Mouse (Mus musculus): ENCODE data around the gene Hist1h2be.
"Not testable (repeated sequence)": the region's sequence is repeated elsewhere in the genome, so short reads cannot be mapped to it uniquely, and the experiment has no call there.

The Hist1h2be gene

DNA sequence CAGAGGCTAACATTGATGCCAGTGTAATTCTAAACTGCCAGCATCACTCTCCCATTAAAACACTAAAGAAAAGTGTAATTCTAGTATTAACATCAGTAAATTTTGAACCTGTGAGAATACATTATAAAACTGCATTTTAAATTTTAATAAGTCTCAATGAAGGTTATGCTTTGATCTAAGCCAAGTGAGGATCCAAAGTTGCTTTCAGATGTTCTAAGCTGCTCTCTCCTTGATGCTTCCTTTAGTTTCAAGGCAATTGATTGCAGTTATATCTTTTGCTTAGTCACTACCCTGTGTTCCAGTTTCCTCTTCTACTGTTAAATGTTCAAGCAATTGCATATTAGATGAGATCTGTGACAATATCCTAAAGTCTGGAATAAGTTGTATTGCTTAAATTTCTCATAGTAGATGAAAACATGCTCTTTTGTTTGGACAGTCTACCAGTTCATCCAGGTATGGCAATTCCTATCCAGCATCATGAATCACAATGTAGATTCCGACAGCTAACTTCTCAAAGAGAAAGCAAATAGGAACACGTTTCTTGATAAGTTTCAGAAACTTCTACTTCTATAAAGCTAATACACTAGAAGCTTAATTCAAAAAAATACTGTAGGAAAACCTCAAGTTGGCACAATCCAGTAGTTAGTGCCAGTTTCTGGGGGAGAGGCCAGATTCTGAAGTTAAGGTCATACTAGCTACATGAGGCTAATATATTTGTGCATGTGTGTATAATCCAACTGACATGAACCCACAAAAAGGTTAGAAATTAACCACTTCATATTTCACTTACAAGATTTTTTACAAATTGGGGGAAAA is 48.5 kb downstream of the Hist1h2be start:
- no peak for DNase-seq

- not testable (repeated sequence) for DNase-seq
Observed at GRCm38 (mm10) chr13:23571504-23572217, 49.3 kb downstream of the Hist1h2be start.

- peak; percentile 51 for DNase-seq
Observed at GRCm38 (mm10) chr13:23571022-23571503, 49.9 kb downstream of the Hist1h2be start, which contains the start of the genes Hist1h2ae and Hist1h2bg. Gene Hist1h2ae (minus strand): TSS chr13:23571220. Gene Hist1h2bg (plus strand): TSS chr13:23571396.

DNA sequence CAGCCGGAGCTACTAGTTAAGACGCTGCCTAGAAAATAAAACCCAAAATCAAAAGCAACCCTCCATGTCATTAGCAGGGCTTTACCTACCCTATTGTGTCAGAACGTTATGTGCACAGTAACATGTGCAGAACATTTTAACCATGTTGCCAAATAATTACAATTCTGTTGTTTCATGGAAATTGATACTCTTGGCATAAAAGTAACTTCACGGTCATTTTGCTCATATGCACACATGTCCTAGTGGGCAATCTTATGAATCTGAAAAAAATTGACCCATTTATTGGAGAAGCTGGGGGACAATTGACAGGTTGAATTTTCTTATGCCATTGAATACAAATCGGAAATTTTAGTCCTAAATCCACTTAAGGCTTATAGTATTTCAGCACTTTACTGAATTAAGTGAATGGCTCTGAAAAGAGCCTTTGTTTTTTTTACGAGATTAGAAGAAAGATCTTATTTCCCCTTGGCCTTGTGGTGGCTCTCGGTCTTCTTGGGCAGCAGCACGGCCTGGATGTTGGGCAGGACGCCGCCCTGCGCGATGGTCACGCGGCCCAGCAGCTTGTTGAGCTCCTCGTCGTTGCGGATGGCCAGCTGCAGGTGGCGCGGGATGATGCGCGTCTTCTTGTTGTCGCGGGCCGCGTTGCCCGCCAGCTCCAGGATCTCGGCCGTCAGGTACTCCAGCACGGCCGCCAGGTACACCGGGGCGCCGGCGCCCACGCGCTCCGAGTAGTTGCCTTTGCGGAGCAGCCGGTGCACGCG is 50.5 kb downstream of the Hist1h2be start:
- DNase-seq: not testable (repeated sequence)

- DNase-seq: no peak
Observed at GRCm38 (mm10) chr13:23564482-23564881, 56.4 kb downstream of the Hist1h2be start.

GRCm38 (mm10) chr13:23562699-23563462 is 58.0 kb downstream of the Hist1h2be start:
- no peak for DNase-seq

DNA sequence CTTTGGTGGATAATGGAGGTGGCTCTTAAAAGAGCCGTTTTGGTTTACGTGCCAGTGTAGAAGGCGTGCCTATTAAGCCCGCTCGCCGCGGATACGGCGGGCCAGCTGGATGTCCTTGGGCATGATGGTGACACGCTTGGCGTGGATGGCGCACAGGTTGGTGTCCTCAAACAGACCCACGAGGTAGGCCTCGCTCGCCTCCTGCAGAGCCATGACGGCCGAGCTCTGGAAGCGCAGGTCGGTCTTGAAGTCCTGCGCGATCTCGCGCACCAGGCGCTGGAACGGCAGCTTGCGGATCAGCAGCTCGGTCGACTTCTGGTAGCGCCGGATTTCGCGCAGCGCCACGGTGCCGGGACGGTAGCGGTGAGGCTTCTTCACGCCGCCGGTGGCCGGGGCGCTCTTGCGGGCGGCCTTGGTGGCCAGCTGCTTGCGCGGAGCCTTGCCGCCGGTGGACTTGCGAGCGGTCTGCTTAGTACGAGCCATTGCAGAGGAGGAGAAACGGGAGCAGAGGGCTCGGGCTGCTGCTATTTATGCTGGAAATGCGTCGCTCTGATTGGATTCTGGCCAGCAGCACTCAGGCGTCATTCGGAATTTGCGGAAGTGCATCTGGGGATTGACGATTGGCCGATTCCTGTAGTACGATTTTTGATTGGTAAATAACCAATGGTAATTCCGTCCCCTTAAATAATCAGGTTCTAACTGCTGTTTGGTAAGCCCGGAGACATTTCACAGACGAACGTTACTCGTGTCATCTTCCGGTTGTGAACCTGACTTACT is 58.9 kb downstream of the Hist1h2be start, which contains the start of gene Hist1h3e:
Hist1h3e (minus strand) TSS at position 487 of the 777 bp plus-strand sequence.
- peak; percentile 90 for DNase-seq

DNA sequence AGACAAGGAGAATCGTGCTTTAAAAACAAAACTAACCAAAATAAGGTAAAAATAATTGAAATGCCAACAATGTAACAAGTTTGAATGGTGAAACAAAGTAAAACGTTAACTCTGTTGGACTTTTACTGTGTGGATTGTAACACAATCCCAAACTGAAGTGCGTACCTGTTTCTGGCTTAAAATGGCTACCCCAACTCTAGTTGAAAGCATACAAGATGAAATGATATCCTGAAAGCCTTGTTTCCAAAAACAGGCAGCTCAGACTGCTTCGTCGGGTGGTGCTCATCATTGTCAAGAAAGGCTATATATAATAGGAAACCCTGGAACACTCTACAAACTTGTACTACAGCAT is 59.4 kb downstream of the Hist1h2be start:
- DNase-seq: not testable (repeated sequence)

DNA sequence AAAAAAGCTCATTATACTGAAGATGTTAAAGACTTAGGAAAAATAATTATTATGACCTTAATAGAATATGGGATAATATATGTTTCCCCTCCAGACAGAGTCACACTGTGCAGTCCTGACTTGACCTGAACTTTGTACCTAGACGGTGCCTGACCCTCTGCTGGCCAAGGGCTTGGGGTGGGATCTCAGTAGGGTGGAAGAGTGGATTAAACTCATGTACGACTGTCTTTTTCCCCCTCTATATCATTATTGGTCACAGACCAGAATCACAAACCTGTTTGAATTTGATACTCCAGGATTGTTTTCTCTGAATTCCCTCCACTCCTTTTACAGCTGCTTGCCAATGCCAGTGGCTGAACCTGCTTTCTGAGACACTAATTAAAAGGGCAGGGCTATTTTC is 60.2 kb downstream of the Hist1h2be start:
- DNase-seq: not testable (repeated sequence)

GRCm38 (mm10) chr13:23556906-23557305 is 64.0 kb downstream of the Hist1h2be start:
- no peak for DNase-seq

DNA sequence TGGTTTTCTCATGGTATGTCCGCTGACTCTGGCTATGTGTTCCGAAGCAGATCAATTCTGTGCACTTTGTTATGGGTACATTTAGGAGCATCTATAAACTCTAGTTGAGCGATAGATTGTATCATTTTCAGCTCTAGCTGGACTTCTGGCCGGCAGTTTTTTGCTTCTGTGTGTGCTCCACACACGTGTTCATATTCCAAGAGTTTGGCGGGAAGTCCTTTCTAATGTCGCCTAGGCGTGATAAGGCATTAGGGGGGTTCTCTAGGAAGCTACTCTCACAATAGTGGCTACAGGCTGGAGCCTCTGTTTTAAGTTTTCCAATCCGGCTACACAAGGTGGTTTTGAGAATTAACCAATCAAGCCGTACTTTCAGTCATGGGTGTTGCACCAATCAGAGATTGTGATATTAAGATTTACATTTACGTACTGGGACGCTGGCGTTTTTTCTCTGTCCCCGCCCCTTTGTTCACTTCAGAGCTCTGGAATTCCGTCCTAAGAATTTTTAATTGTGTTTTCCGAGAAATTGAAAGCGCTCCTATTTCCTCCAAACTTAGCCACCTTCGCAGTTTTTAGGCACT is 65.0 kb downstream of the Hist1h2be start:
- peak; percentile 57 for DNase-seq

DNA sequence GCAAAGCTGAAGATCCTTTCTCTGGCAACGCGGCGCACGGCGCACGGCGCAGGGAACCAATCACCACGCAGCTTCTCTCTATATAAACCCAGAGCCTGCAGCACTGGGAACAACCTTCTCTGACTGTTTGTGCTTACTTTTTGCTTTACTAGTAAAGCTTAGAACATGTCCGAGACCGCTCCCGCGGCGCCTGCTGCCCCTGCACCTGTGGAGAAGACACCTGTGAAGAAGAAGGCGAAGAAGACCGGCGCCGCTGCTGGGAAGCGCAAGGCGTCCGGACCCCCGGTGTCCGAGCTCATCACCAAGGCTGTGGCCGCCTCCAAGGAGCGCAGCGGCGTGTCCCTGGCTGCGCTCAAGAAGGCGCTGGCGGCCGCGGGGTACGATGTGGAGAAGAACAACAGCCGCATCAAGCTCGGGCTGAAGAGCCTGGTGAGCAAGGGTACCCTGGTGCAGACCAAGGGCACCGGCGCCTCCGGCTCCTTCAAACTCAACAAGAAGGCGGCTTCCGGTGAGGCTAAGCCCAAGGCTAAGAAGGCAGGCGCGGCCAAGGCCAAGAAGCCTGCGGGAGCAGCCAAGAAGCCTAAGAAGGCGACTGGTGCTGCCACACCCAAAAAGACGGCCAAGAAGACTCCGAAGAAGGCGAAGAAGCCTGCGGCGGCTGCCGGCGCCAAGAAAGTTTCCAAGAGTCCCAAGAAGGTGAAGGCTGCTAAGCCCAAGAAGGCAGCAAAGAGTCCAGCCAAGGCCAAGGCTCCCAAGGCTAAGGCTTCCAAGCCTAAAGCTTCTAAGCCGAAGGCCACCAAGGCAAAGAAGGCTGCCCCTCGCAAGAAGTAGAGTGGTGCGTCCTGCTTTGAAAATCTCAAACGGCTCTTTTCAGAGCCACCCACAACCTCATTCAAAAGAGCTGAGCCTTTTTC is 65.7 kb downstream of the Hist1h2be start:
- DNase-seq: peak; percentile 60

- DNase-seq: no peak
Observed at GRCm38 (mm10) chr13:23554393-23554792, 66.5 kb downstream of the Hist1h2be start.

DNA sequence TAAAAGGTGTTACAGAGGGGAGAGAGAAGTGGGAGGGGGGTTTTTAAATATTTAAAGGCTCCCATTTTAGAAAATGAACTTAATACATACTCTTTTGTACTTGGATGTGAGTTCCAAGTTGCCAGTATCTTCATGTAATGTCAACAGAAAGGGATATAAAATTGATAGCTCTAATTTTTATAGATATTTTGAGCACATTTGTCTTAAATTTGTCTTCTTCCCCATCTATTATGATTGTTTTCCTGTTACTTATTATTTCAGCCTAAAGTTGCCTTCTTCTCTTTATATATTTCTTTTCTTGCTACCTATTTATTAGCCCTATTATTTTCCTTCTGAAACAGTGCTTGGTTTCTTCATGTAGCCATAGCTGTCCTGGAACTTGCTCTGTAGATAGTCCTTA is 68.0 kb downstream of the Hist1h2be start, which contains the start of gene Hist1h1d:
Hist1h1d (plus strand) TSS at position 301 of the 400 bp plus-strand sequence.
- DNase-seq: no peak

DNA sequence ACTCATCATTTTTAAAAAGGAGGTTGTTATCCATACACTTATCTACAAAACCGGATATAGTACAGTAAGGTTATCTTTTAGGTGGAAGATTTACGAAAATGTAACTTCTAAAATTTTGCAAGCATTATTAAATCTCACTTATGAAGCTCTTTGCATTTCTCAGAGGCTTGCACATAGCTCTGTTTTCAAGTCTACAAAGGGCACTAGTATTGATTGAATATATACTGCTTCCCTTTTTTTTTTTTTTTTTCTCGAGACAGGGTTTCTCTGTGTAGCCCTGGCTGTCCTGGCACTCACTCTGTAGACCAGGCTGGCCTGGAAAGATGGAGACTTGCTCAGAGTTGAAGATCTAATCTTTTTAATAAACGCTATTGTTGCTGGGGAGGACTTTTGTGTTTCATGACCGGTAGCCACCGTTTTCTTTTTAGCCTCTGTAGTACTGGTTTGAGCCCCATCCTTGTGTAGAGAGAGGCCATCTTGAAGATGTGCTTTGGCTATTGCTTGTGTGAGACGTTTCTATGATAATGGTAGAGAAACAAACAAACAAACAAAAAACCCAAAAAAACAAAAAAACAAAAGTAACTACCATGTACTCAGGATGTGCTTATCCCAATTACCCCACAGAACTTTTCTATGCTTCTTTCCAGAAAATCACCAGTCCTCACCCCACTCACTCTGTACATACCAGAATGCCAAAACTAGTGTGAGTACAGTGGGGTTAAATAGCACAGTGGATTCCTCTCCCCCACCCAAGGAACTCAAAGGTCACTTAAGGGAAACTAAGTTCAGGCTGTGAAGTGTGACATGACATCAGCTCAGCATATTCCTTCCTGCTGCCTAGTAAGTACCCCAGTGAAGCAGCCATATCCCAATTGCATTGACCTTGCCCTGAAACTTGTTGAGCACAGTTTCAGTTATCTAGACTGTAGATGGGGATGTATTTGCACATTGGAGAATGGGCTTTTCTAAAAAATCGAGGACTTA is 68.7 kb downstream of the Hist1h2be start:
- DNase-seq: no peak

DNA sequence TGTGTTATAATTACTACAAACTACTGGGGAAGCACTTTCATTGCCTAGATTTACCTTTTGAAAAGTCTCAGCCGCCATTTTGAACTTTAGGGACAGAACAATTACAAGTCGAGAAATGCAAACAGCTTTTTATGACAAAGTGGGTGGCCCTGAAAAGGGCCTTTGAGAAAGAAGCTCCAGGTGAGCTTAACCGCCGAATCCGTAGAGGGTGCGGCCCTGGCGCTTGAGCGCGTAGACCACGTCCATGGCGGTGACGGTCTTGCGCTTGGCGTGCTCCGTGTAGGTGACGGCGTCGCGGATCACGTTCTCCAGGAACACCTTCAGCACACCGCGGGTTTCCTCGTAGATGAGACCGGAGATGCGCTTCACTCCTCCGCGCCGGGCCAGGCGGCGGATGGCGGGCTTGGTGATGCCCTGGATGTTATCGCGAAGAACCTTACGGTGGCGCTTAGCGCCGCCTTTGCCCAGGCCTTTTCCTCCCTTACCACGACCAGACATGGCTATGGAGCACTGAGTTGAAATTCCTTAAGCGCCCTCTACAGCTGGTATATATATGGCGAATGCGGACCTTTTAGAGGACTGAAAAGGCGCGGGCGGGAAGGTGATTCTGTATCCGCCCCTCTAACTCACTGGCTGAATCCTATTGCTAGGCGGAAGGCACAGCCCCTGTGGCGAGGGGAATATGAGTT is 69.6 kb downstream of the Hist1h2be start, which contains the start of gene Hist1h4f:
Hist1h4f (minus strand) TSS at position 503 of the 689 bp plus-strand sequence.
- DNase-seq: peak; percentile 88

DNA sequence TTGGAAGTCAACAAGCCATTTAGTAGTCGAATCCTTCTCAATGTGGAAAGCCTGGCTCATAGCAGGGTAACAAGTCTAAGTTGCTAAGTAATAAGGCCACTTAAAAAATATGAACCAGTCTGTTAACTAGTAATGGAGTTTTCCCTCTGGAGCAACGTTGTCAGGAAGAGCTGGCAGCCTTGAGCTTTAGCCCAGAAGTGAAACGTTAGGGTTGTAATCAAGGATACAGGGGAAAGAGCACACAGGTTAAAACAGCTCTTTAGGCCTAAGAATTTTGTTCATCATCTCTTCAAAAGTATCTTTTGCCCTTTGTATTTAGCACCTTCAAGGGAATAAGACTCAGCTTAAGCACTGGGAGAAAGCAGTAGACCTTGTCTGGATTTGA is 70.2 kb downstream of the Hist1h2be start:
- no peak for DNase-seq

DNA sequence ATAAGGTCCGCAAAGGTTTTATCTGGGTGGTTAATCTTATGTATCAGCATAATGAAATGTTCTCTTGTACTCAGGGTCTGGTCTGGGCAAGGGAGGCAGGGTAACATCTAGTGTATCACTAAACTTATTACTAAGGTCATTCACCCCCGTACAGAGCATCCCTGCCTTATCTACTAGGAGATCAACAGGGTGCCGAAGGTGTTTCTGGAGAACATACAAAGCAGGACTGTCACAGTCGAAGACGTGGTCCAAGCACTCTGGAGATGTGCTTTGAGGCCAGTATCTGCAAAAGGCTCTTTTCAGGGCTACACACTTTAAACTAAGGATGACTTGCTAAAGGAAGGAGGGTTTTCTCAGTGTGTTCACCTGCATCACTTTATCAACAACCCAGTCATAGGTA is 74.2 kb downstream of the Hist1h2be start:
- no peak for DNase-seq

Data from cerebellum, adult 8-10 months (tissue).